Mouse (Mus musculus) midbrain, postnatal 0 days (tissue): ENCODE measurements at regions not wholly inside any gene's neighbourhood (a gene's known extent, or its start where the extent isn't known, plus 50 kb on each side); places are given as distances from the start of the nearest gene placed in this dataset.

Experiments used
- ATAC-seq: fragments of 200-750 bp; cut with Nextera tagmentation; 2 replicates; pipeline ENCODE4 v1.8.0; 2017; ENCODE audit warnings: moderate number of reproducible peaks, mild to moderate bottlenecking, moderate TSS enrichment, moderate library complexity; ENCODE audit not compliant: low FRiP score
- DNase-seq: peaks from one replicate; pipeline ENCODE4 v3.0.0-alpha.2; 2015; ENCODE audit warnings: low spot score
- H3K27ac ChIP-seq: fragments of 300-500 bp; sonication (generic); 2 replicates; pipeline ENCODE4 v1.5.1; 2014; ENCODE audit warnings: low read depth, mild to moderate bottlenecking, low read length, mixed read lengths
- H3K27me3 ChIP-seq: fragments of 300-500 bp; sonication (generic); 2 replicates; pipeline ENCODE4 v1.6.1; 2014; ENCODE audit warnings: low read length, control low read depth, mixed read lengths; ENCODE audit not compliant: insufficient read depth
- H3K36me3 ChIP-seq: fragments of 300-500 bp; sonication (generic); 2 replicates; pipeline ENCODE4 v1.6.1; 2014; ENCODE audit warnings: low read length, control low read depth, mixed read lengths; ENCODE audit not compliant: insufficient read depth
- H3K4me1 ChIP-seq: fragments of 300-500 bp; sonication (generic); 2 replicates; pipeline ENCODE4 v1.6.1; 2014; ENCODE audit warnings: mild to moderate bottlenecking, control low read depth, antibody characterized with exemption, low read length, mixed read lengths; ENCODE audit not compliant: insufficient read depth
- H3K4me2 ChIP-seq: fragments of 300-500 bp; sonication (generic); 2 replicates; pipeline ENCODE4 v1.6.1; 2014; ENCODE audit warnings: low read depth, mild to moderate bottlenecking, low read length, mixed read lengths; ENCODE audit not compliant: poor library complexity, severe bottlenecking
- H3K4me3 ChIP-seq: fragments of 300-500 bp; sonication (generic); 2 replicates; pipeline ENCODE4 v1.5.1; 2014; ENCODE audit warnings: low read depth, mild to moderate bottlenecking, low read length, moderate library complexity
- H3K9ac ChIP-seq: fragments of 300-500 bp; sonication (generic); replicated peaks from 2 replicates; pipeline ENCODE4 v1.6.1; 2014; ENCODE audit warnings: mild to moderate bottlenecking, low read length, moderate library complexity, mixed read lengths; ENCODE audit not compliant: poor library complexity, severe bottlenecking
- H3K9me3 ChIP-seq: fragments of 300-500 bp; sonication (generic); 2 replicates; pipeline ENCODE4 v1.6.1; 2016; ENCODE audit warnings: low read length, control low read depth
- CTCF ChIP-seq: IDR thresholded peaks from 2 replicates; pipeline ENCODE4 v1.5.1; 2016; ENCODE audit warnings: antibody characterized with exemption, mild to moderate bottlenecking
- WGBS: fragments of 180-500 bp; shearing (Covaris S2); extraction: QIAGEN DNeasy Blood & Tissue Kit; methylation state at CpG from one replicate; pipeline ENCODE4 v1.1.7; 2014; 5-methylcytosine and 5-hydroxymethylcytosine counted together

- ATAC-seq (no peak), DNase-seq (no peak)
- H3K9me3 ChIP-seq = no peaks in the 10 kb centered on the region
- no peak overlapping the region for H3K4me3 ChIP-seq
- no peaks in the 10 kb centered on the region for H3K27me3 ChIP-seq
- no peak overlapping the region for H3K9ac ChIP-seq
- H3K36me3 ChIP-seq = no peaks in the 10 kb centered on the region
- TF ChIP-seq CTCF = no peak
- no peak overlapping the region for H3K4me2 ChIP-seq
- no peaks in the 10 kb centered on the region for H3K4me1 ChIP-seq
- 87% methylated on average over 1 of the region's 1 CpGs for WGBS
- no peak overlapping the region for H3K27ac ChIP-seq
These were observed 160.8 kb downstream of the Pdgfra start for GRCm38 (mm10) chr5:75312897-75313296.

- Histone ChIP-seq H3K9me3 (no peaks in the 10 kb centered on the region), H3K27me3 (no peaks in the 10 kb centered on the region), H3K4me1 (no peaks in the 10 kb centered on the region), H3K9ac (no peak overlapping the region), H3K36me3 (no peaks in the 10 kb centered on the region), H3K27ac (no peak overlapping the region), H3K4me3 (no peak overlapping the region), H3K4me2 (no peak overlapping the region)
- no peak for ATAC-seq
- no peak for DNase-seq
- no peak for TF ChIP-seq CTCF
- 74% methylated on average over 1 of the region's 1 CpGs for WGBS
These were observed 163.9 kb downstream of the Pdgfra start for GRCm38 (mm10) chr5:75315956-75316355.

GRCm38 (mm10) chr5:75320536-75320935 lies 168.4 kb downstream of the Pdgfra start:
- TF ChIP-seq CTCF = no peak
- 92% methylated on average over 2 of the region's 2 CpGs for WGBS
- no peak for ATAC-seq

GRCm38 (mm10) chr5:75334050-75334449 lies 182.0 kb downstream of the Pdgfra start:
- WGBS = 95% methylated on average over 3 of the region's 3 CpGs
- no peak for TF ChIP-seq CTCF
- H3K9ac ChIP-seq = no peak overlapping the region
- ATAC-seq = no peak
- no peak overlapping the region for H3K4me2 ChIP-seq
- H3K4me3 ChIP-seq = no peak overlapping the region
- no peaks in the 10 kb centered on the region for H3K4me1 ChIP-seq
- H3K9me3 ChIP-seq = no peaks in the 10 kb centered on the region
- no peaks in the 10 kb centered on the region for H3K27me3 ChIP-seq
- H3K36me3 ChIP-seq = no peaks in the 10 kb centered on the region
- no peak for DNase-seq
- H3K27ac ChIP-seq = no peak overlapping the region

More at GRCm38 (mm10) chr5:75320536-75320935, 168.4 kb downstream of the Pdgfra start:
- no peak overlapping the region for H3K9ac ChIP-seq
- no peaks in the 10 kb centered on the region for H3K9me3 ChIP-seq
- H3K4me3 ChIP-seq = no peak overlapping the region
- H3K4me1 ChIP-seq = no peaks in the 10 kb centered on the region
- no peak overlapping the region for H3K4me2 ChIP-seq
- DNase-seq = no peak
- no peaks in the 10 kb centered on the region for H3K36me3 ChIP-seq
- no peak overlapping the region for H3K27ac ChIP-seq
- no peaks in the 10 kb centered on the region for H3K27me3 ChIP-seq

- Histone ChIP-seq H3K9me3 (no peaks in the 10 kb centered on the region), H3K9ac (no peak overlapping the region), H3K4me1 (no peaks in the 10 kb centered on the region), H3K36me3 (no peaks in the 10 kb centered on the region), H3K27me3 (no peaks in the 10 kb centered on the region), H3K27ac (no peak overlapping the region), H3K4me2 (no peak overlapping the region), H3K4me3 (no peak overlapping the region)
- 49% methylated on average over 11 of the region's 11 CpGs for WGBS
- DNase-seq (peak; percentile 65), ATAC-seq (no peak)
- no peak for TF ChIP-seq CTCF
These were observed 184.4 kb downstream of the Pdgfra start for GRCm38 (mm10) chr5:75336454-75336853.

GRCm38 (mm10) chr5:75338439-75338838 lies 186.3 kb downstream of the Pdgfra start:
- Histone ChIP-seq H3K9me3 (no peaks in the 10 kb centered on the region), H3K27ac (no peak overlapping the region), H3K4me3 (no peak overlapping the region), H3K27me3 (no peaks in the 10 kb centered on the region), H3K9ac (no peak overlapping the region), H3K36me3 (no peaks in the 10 kb centered on the region), H3K4me1 (no peaks in the 10 kb centered on the region), H3K4me2 (no peak overlapping the region)
- no peak for TF ChIP-seq CTCF
- WGBS = 79% methylated on average over 11 of the region's 11 CpGs
- peak; percentile 12 for DNase-seq
- ATAC-seq = no peak
